ENCODE assay signal across 7 mouse cellular contexts in genomic region chr13:21215275-21215983, GRCm38 (mm10). TPM values are rescaled to one million over a fixed set of nuclear protein-coding genes. Genes with fewer than 3 reads are reported as not detected.
DNase-seq lines count a peak whose midpoint lies in the region; ATAC-seq and TF ChIP-seq lines count a peak whose summit lies in the region.

No protein-coding gene starts in this region.

- under 1% methylated on average over 20 of the region's 20 CpGs for WGBS in cerebellum, adult 2 months
- WGBS in hindbrain, embryonic 12.5 days = 1% methylated on average over 20 of the region's 20 CpGs

- no peak for TF ChIP-seq POLR2A in cerebellum, adult 2 months (IDR thresholded peaks at IDR 0.05; ENCODE audit: borderline replicate concordance, insufficient read depth, low read length)

- peak; percentile 1; the same call in 1 of the 2 replicates for TF ChIP-seq CTCF in cerebellum, adult 2 months (IDR thresholded peaks at IDR 0.05; ENCODE audit: borderline replicate concordance, insufficient read depth, low read depth, low read length)

- H3K27ac ChIP-seq in cerebellum, adult 2 months (ENCODE audit: insufficient read depth, low read length) = no peak overlapping the region
- H3K27ac ChIP-seq in hindbrain, embryonic 12.5 days = no peak overlapping the region

- peak; percentile 83 for DNase-seq in ZHBTc4 (ENCODE audit: low read depth, low spot score)
- peak; percentile 72 to 77 for DNase-seq in cerebellum, adult 2 months
- peak; percentile 83 for DNase-seq in forelimb bud, embryonic 11.5 days (ENCODE audit: low read depth, low spot score)
- DNase-seq in layer of hippocampus, postnatal 14 days (ENCODE audit: low spot score in 2 of 2) = peak; percentile 79 to 88
- DNase-seq in lung, postnatal 10 days = peak; percentile 51
- DNase-seq in retina, postnatal 7 days (ENCODE audit: low read depth, low spot score) = peak; percentile 51

- no peaks in the 10 kb centered on the region for H3K4me1 ChIP-seq in cerebellum, adult 2 months (ENCODE audit: control insufficient read depth, insufficient read depth, low read length)
- H3K4me1 ChIP-seq in hindbrain, embryonic 12.5 days = no peaks in the 10 kb centered on the region; the same call in 1 of the 2 replicates

- H3K4me3 ChIP-seq in cerebellum, adult 2 months (replicated peaks; ENCODE audit: insufficient read depth, low read depth, low read length) = peak overlapping the region; percentile 96
- peak overlapping the region; percentile 30 for H3K4me3 ChIP-seq in hindbrain, embryonic 12.5 days

- no peaks in the 10 kb centered on the region for H3K27me3 ChIP-seq in cerebellum, adult 2 months (ENCODE audit: control insufficient read depth, insufficient read depth, low read length)
- 0 out of 2 replicates have a peak, but pooled peaks cover 6% of the 10 kb centered on the region for H3K27me3 ChIP-seq in hindbrain, embryonic 12.5 days

- peaks cover 11% of the 10 kb centered on the region for H3K9me3 ChIP-seq in hindbrain, embryonic 12.5 days (replicated peaks)

- ATAC-seq in hindbrain, embryonic 12.5 days (ENCODE audit: low FRiP score) = peak; percentile 74; the same call in 1 of the 2 replicates

- no peak overlapping the region for H3K9ac ChIP-seq in hindbrain, embryonic 12.5 days

- peak overlapping the region; percentile 52 for H3K4me2 ChIP-seq in hindbrain, embryonic 12.5 days (replicated peaks)

- no peaks in the 10 kb centered on the region for H3K36me3 ChIP-seq in hindbrain, embryonic 12.5 days

RNA-seq across cellular contexts. Expression of gene Trim27, which starts 36.2 kb away (rescaled TPM):
- polyA plus RNA-seq in cerebellum, adult 2 months (2012; rRNA removed) = 27.0 and 28.9 TPM in 2 replicates
- polyA plus RNA-seq in hindbrain, embryonic 12.5 days (2016; fragmentation: Nextera tagmentation; extraction: Ambion mirVana) = 127 and 130 TPM in 2 replicates
- 10 to 100 TPM; 35.5 to 40.3 TPM for total RNA-seq in layer of hippocampus, postnatal 14 days (2021)
